Mouse (Mus musculus): ENCODE measurements at regions not wholly inside any gene's neighbourhood (a gene's known extent, or its start where the extent isn't known, plus 50 kb on each side); places are given as distances from the start of the nearest gene placed in this dataset.

- TF ChIP-seq POLR2A (IDR thresholded peaks at IDR 0.05; ENCODE audit: extremely low read depth, insufficient read depth, low read length) (no peak), CTCF (IDR thresholded peaks at IDR 0.05; ENCODE audit: extremely low read depth, insufficient read depth, low read length) (no peak)
Measured at GRCm38 (mm10) chr5:72245382-72245781, 77.4 kb upstream of the Commd8 start.
